Mouse (Mus musculus): ENCODE results near the gene Krt8.

DNA sequence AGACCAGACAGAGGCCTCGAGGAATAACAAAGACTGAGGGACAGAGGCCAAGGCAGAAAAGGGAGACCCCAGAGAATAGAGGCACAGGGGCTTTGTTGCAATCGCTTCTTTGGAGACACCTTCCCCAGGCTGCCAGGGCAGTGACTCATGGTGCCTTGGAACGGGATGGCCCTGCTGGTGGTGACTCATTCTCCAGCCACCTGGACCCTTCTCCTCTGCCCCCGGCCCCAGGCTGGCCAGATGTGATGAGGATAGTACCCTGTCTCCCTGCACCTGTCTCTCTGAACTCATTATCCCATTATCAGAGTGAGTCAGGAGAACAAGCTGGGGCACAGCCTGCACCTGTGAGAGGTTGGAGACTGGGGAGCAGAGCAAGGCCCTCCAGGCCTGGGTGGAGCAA lies 1.0 kb upstream of the Krt8 start:
- TF ChIP-seq CTCF (IDR thresholded peaks at IDR 0.05; ENCODE audit: extremely low read depth, insufficient read depth, low read length), result no peak
- TF ChIP-seq POLR2A (IDR thresholded peaks at IDR 0.05; ENCODE audit: extremely low read depth, insufficient read depth, low read length), result no peak
